Mouse (Mus musculus): ENCODE measurements around the gene Ubr2. TPM values are rescaled to one million over a fixed set of nuclear protein-coding genes. Genes with fewer than 3 reads are reported as not detected.

Ubr2 gene
- total and polyA plus RNA-seq, 3 experiments = 15.3 to 353 (median 33.8) TPM

DNA sequence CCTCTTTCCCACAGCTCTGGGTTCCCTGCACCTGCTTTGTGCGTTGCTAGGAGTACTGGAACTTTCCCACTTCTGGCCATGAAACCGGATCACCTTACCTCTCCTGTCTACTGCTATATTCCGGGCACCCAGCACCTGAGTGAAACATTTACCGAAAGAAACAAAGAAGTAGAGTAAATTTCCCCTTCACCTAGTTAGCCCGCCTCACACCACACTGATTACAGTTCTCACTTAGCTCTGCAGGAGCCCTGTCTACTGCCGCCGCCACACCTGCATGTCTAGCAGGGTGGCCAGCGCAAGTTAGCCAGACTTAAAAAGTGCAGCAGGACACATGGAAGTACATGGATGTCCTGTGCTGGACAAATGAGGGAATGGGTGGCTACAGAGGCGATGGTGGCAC, 127.2 kb downstream of the Ubr2 start:
- DNase-seq (ENCODE audit: low read depth, low spot score) = no peak
- H3K9me3 ChIP-seq (replicated peaks; ENCODE audit: insufficient read depth, low read length) = no peaks in the 10 kb centered on the region
- no peaks in the 10 kb centered on the region for H3K27me3 ChIP-seq (ENCODE audit: control insufficient read depth in 1 of 2, insufficient read depth in 2 of 2, low read length in 2 of 2)
- TF ChIP-seq TCF12 (IDR thresholded peaks at IDR 0.05; ENCODE audit: low read depth, low read length) (no peak), NRF1 (IDR thresholded peaks at IDR 0.05; ENCODE audit: insufficient read depth, low read depth, low read length, poor library complexity, severe bottlenecking) (no peak), MAZ (IDR thresholded peaks at IDR 0.05; ENCODE audit: low read depth, low read length) (no peak), HCFC1 (IDR thresholded peaks at IDR 0.05; ENCODE audit: low read depth, low read length) (no peak), GATA1 (IDR thresholded peaks at IDR 0.05; ENCODE audit: low read depth, low read length) (no peak), USF2 (IDR thresholded peaks at IDR 0.05; ENCODE audit: borderline replicate concordance in 1 of 2, insufficient read depth in 1 of 2, low read depth in 1 of 2, low read length in 2 of 2) (no peak), MAFK (IDR thresholded peaks at IDR 0.05; ENCODE audit: borderline replicate concordance, low read depth, low read length) (no peak)
- no peak overlapping the region for H3K4me3 ChIP-seq (ENCODE audit: control insufficient read depth in 1 of 2, insufficient read depth in 1 of 2, low read depth in 2 of 2, low read length in 2 of 2)
- H3K79me2 ChIP-seq (ENCODE audit: control insufficient read depth, insufficient read depth, low read length, poor library complexity) = no peaks in the 10 kb centered on the region; the same call in 1 of the 2 replicates
- H3K27ac ChIP-seq (ENCODE audit: control insufficient read depth, low read depth, low read length) = no peak overlapping the region
- H3K4me1 ChIP-seq (ENCODE audit: control insufficient read depth in 1 of 2, insufficient read depth in 2 of 2, low read length in 2 of 2) = peaks cover 14 to 57% of the 10 kb centered on the region in 2 experiments
- H3K9ac ChIP-seq (ENCODE audit: control insufficient read depth, low read depth, low read length, poor library complexity, severe bottlenecking) = no peak overlapping the region
- H3K36me3 ChIP-seq (ENCODE audit: control insufficient read depth in 1 of 2, insufficient read depth in 2 of 2, low read length in 2 of 2) = peaks cover 0 to 27% of the 10 kb centered on the region in 2 experiments; a peak in 2 of 4 replicates

DNA sequence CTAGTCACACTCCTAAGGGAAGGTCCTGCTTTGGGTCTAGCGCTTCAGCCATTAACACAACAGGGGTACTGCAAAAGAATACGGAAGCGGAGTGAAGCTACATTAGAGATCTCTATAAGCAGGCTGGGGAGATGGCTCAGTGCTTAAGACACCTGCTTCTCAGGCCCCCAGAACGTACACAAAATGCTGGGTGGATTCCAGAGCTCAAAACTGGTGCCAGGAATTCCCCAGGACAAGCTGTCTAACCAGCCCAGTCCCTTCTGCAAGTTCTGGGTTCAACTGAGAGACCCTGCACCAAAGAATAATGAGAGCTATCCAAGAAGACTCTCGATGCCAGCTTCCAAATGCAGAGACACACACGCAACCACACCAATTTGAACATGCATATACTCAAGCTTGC, 128.6 kb downstream of the Ubr2 start:
- Histone ChIP-seq H3K9me3 (replicated peaks; ENCODE audit: insufficient read depth, low read length) (no peaks in the 10 kb centered on the region), H3K27ac (ENCODE audit: control insufficient read depth, low read depth, low read length) (no peak overlapping the region), H3K4me3 (ENCODE audit: control insufficient read depth in 1 of 2, insufficient read depth in 1 of 2, low read depth in 2 of 2, low read length in 2 of 2) (no peak overlapping the region), H3K36me3 (ENCODE audit: control insufficient read depth in 1 of 2, insufficient read depth in 2 of 2, low read length in 2 of 2) (peaks cover 0 to 24% of the 10 kb centered on the region in 2 experiments; a peak in 2 of 4 replicates), H3K4me1 (ENCODE audit: control insufficient read depth in 1 of 2, insufficient read depth in 2 of 2, low read length in 2 of 2) (peaks cover 12 to 54% of the 10 kb centered on the region in 2 experiments), H3K9ac (ENCODE audit: control insufficient read depth, low read depth, low read length, poor library complexity, severe bottlenecking) (no peak overlapping the region), H3K79me2 (ENCODE audit: control insufficient read depth, insufficient read depth, low read length, poor library complexity) (no peaks in the 10 kb centered on the region; the same call in 1 of the 2 replicates), H3K27me3 (ENCODE audit: control insufficient read depth in 1 of 2, insufficient read depth in 2 of 2, low read length in 2 of 2) (no peaks in the 10 kb centered on the region)
- DNase-seq (ENCODE audit: low read depth, low spot score) = no peak
- TF ChIP-seq SMC3 (IDR thresholded peaks at IDR 0.05; ENCODE audit: low read depth, low read length) (no peak), UBTF (IDR thresholded peaks at IDR 0.05; ENCODE audit: borderline replicate concordance, insufficient read depth, low read depth, low read length) (no peak), SIN3A (IDR thresholded peaks at IDR 0.05; ENCODE audit: low read length) (no peak), CTCF (IDR thresholded peaks at IDR 0.05 in 2 of 3, conservative IDR thresholded peaks at IDR 0.05 in 1 of 3; ENCODE audit: control insufficient read depth in 1 of 3, insufficient read depth in 1 of 3, low read depth in 2 of 3, low read length in 3 of 3, poor library complexity in 1 of 3, severe bottlenecking in 1 of 3) (no peak), ZKSCAN1 (IDR thresholded peaks at IDR 0.05; ENCODE audit: low read depth, low read length) (no peak), RCOR1 (IDR thresholded peaks at IDR 0.05; ENCODE audit: low read depth, low read length) (no peak)

DNA sequence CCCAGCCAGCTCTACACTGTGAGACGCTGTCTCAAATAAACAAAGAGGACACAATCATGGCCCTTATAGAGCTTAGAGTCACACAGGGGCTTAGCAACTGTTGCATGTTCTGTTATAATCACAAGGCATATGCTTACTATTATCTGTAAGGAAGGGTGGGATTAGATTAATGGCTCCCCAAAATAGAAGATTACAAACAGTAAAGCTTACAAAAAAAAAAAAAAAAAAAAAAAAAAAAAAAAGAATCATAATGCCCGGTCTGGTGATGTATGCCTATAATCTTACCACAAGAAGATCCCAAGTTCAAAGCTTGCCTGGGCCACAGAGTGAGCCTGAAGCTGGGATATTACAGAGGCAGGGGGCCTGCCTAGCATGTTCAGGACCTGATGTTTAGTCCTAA, 130.0 kb downstream of the Ubr2 start:
- Histone ChIP-seq H3K4me1 (ENCODE audit: control insufficient read depth in 1 of 2, insufficient read depth in 2 of 2, low read length in 2 of 2) (peaks cover 8 to 42% of the 10 kb centered on the region in 2 experiments), H3K27ac (ENCODE audit: control insufficient read depth, low read depth, low read length) (peak overlapping the region; percentile 82), H3K9me3 (replicated peaks; ENCODE audit: insufficient read depth, low read length) (no peaks in the 10 kb centered on the region), H3K27me3 (ENCODE audit: control insufficient read depth in 1 of 2, insufficient read depth in 2 of 2, low read length in 2 of 2) (no peaks in the 10 kb centered on the region), H3K36me3 (ENCODE audit: control insufficient read depth in 1 of 2, insufficient read depth in 2 of 2, low read length in 2 of 2) (peaks cover 0 to 18% of the 10 kb centered on the region in 2 experiments; a peak in 2 of 4 replicates), H3K9ac (ENCODE audit: control insufficient read depth, low read depth, low read length, poor library complexity, severe bottlenecking) (peak overlapping the region; percentile 34), H3K4me3 (ENCODE audit: control insufficient read depth in 1 of 2, insufficient read depth in 1 of 2, low read depth in 2 of 2, low read length in 2 of 2) (peak overlapping the region; percentile 31 to 34), H3K79me2 (ENCODE audit: control insufficient read depth, insufficient read depth, low read length, poor library complexity) (no peaks in the 10 kb centered on the region)
- DNase-seq (ENCODE audit: low read depth, low spot score) = no peak
- TF ChIP-seq ZMIZ1 (IDR thresholded peaks at IDR 0.05; ENCODE audit: low read depth, low read length) (no peak), MAZ (IDR thresholded peaks at IDR 0.05; ENCODE audit: low read depth, low read length) (no peak), MEF2A (IDR thresholded peaks at IDR 0.05; ENCODE audit: extremely low read depth, insufficient replicate concordance, low read depth, low read length, poor library complexity, severe bottlenecking) (no peak), USF1 (IDR thresholded peaks at IDR 0.05; ENCODE audit: low read depth, low read length) (no peak), MAFK (IDR thresholded peaks at IDR 0.05; ENCODE audit: borderline replicate concordance, low read depth, low read length) (no peak), POLR2A (IDR thresholded peaks at IDR 0.05; ENCODE audit: control insufficient read depth in 1 of 2, insufficient read depth in 1 of 2, low read depth in 1 of 2, low read length in 2 of 2, poor library complexity in 1 of 2) (no peak), JUND (IDR thresholded peaks at IDR 0.05; ENCODE audit: low read depth, low read length) (no peak), ELF1 (IDR thresholded peaks at IDR 0.05; ENCODE audit: low read depth, low read length) (no peak), NRF1 (IDR thresholded peaks at IDR 0.05; ENCODE audit: insufficient read depth, low read depth, low read length, poor library complexity, severe bottlenecking) (no peak), BHLHE40 (IDR thresholded peaks at IDR 0.05; ENCODE audit: borderline replicate concordance, low read depth, low read length) (no peak), SIN3A (IDR thresholded peaks at IDR 0.05; ENCODE audit: low read length) (peak; percentile 29; the same call in 1 of the 2 replicates), CHD2 (IDR thresholded peaks at IDR 0.05; ENCODE audit: low read length) (no peak), USF2 (IDR thresholded peaks at IDR 0.05; ENCODE audit: borderline replicate concordance in 1 of 2, insufficient read depth in 1 of 2, low read depth in 1 of 2, low read length in 2 of 2) (no peak), CTCF (IDR thresholded peaks at IDR 0.05 in 2 of 3, conservative IDR thresholded peaks at IDR 0.05 in 1 of 3; ENCODE audit: control insufficient read depth in 1 of 3, insufficient read depth in 1 of 3, low read depth in 2 of 3, low read length in 3 of 3, poor library complexity in 1 of 3, severe bottlenecking in 1 of 3) (no peak), MXI1 (IDR thresholded peaks at IDR 0.05; ENCODE audit: low read depth, low read length) (no peak), ZNF384 (IDR thresholded peaks at IDR 0.05; ENCODE audit: low read depth, low read length) (peak; percentile 91)

All from MEL (cell line).